Mouse (Mus musculus): Measurements from ENCODE around the gene Mief1. TPM values are rescaled to one million over a fixed set of nuclear protein-coding genes. Genes with fewer than 3 reads are reported as not detected.

The Mief1 gene
- polyA plus RNA-seq, 1 experiment from 2014 or later, result 47.3 TPM

GRCm38 (mm10) chr15:80255646-80256121 lies 21.9 kb downstream of the Mief1 start:
- Histone ChIP-seq H3K9me3 (ENCODE audit: control insufficient read depth, low read length) (no peaks in the 10 kb centered on the region), H3K36me3 (ENCODE audit: control insufficient read depth, insufficient read depth, low read length) (peaks cover 14% of the 10 kb centered on the region), H3K4me1 (ENCODE audit: control insufficient read depth, insufficient read depth, low read length) (peaks cover 15% of the 10 kb centered on the region), H3K27ac (ENCODE audit: low read depth, low read length) (peak overlapping the region; percentile 98), H3K4me3 (ENCODE audit: low read depth, low read length) (peak overlapping the region; percentile 100), H3K4me2 (ENCODE audit: low read depth) (peak overlapping the region; percentile 90), H3K9ac (ENCODE audit: low read length) (peak overlapping the region; percentile 100), H3K27me3 (ENCODE audit: control insufficient read depth, insufficient read depth, low read length) (no peaks in the 10 kb centered on the region)
- DNase-seq (ENCODE audit: low spot score), result peak; percentile 83
- WGBS, result under 1% methylated on average over 50 of the region's 51 CpGs
- peak; percentile 13; the same call in 1 of the 2 replicates for ATAC-seq (ENCODE audit: insufficient read depth, low FRiP score, low TSS enrichment)

DNA sequence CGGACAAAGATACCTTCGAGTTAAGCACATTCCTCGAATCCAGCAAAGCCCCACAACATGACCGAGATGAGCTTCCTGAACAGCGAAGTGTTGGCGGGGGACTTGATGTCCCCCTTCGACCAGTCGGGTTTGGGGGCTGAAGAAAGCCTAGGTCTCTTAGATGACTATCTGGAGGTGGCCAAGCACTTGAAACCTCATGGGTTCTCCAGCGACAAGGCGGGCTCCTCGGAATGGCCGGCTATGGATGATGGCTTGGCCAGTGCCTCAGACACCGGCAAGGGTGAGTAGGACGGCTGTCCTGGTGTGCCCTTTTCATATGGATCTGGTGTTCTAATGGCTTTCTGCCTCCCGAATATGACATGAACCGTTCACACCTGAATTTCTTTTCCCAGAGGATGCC lies 22.4 kb downstream of the Mief1 start:
- DNase-seq (ENCODE audit: low spot score), result no peak
- WGBS, result 13% methylated on average over 16 of the region's 16 CpGs

DNA sequence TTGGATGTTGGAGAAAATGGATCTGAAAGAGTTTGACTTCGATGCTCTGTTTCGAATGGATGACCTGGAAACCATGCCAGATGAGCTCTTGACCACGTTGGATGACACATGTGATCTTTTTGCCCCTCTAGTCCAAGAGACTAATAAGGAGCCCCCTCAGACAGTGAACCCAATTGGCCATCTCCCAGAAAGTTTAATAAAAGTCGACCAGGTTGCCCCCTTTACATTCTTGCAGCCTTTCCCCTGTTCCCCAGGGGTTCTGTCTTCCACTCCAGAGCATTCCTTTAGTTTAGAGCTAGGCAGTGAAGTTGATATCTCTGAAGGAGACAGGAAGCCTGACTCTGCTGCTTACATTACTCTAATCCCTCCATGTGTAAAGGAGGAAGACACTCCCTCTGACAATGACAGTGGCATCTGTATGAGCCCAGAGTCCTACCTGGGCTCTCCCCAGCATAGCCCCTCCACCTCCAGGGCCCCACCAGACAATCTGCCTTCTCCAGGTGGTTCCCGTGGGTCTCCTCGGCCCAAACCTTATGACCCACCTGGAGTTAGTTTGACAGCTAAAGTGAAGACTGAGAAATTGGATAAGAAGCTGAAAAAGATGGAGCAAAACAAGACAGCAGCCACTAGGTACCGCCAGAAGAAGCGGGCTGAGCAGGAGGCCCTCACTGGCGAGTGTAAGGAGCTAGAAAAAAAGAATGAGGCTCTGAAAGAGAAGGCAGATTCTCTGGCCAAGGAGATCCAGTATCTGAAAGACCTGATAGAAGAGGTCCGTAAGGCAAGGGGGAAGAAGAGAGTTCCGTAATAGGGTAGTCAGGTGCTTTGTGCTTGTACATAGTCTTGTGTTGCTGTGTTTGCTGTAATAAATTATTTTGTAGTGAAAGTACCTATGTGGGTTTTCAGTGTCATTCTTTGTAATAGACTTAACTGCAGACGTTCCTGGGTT lies 23.1 kb downstream of the Mief1 start:
- Histone ChIP-seq H3K9ac (ENCODE audit: low read length) (peak overlapping the region; percentile 100), H3K9me3 (ENCODE audit: control insufficient read depth, low read length) (no peaks in the 10 kb centered on the region), H3K4me1 (ENCODE audit: control insufficient read depth, insufficient read depth, low read length) (peaks cover 15% of the 10 kb centered on the region), H3K27ac (ENCODE audit: low read depth, low read length) (peak overlapping the region; percentile 98; the same call in 1 of the 2 replicates), H3K36me3 (ENCODE audit: control insufficient read depth, insufficient read depth, low read length) (peaks cover 11% of the 10 kb centered on the region), H3K4me3 (ENCODE audit: low read depth, low read length) (peak overlapping the region; percentile 100), H3K4me2 (ENCODE audit: low read depth) (peak overlapping the region; percentile 90), H3K27me3 (ENCODE audit: control insufficient read depth, insufficient read depth, low read length) (no peaks in the 10 kb centered on the region)
- no peak for ATAC-seq (ENCODE audit: insufficient read depth, low FRiP score, low TSS enrichment)
- DNase-seq (ENCODE audit: low spot score), result no peak
- 71% methylated on average over 12 of the region's 12 CpGs for WGBS

More for the DNA sequence above, 22.4 kb downstream of the Mief1 start:
- Histone ChIP-seq H3K27me3 (ENCODE audit: control insufficient read depth, insufficient read depth, low read length) (no peaks in the 10 kb centered on the region), H3K4me2 (ENCODE audit: low read depth) (peak overlapping the region; percentile 90), H3K4me3 (ENCODE audit: low read depth, low read length) (peak overlapping the region; percentile 100), H3K27ac (ENCODE audit: low read depth, low read length) (peak overlapping the region; percentile 98), H3K4me1 (ENCODE audit: control insufficient read depth, insufficient read depth, low read length) (peaks cover 15% of the 10 kb centered on the region), H3K36me3 (ENCODE audit: control insufficient read depth, insufficient read depth, low read length) (peaks cover 11% of the 10 kb centered on the region), H3K9me3 (ENCODE audit: control insufficient read depth, low read length) (no peaks in the 10 kb centered on the region), H3K9ac (ENCODE audit: low read length) (peak overlapping the region; percentile 100)
- ATAC-seq (ENCODE audit: insufficient read depth, low FRiP score, low TSS enrichment), result no peak

DNA sequence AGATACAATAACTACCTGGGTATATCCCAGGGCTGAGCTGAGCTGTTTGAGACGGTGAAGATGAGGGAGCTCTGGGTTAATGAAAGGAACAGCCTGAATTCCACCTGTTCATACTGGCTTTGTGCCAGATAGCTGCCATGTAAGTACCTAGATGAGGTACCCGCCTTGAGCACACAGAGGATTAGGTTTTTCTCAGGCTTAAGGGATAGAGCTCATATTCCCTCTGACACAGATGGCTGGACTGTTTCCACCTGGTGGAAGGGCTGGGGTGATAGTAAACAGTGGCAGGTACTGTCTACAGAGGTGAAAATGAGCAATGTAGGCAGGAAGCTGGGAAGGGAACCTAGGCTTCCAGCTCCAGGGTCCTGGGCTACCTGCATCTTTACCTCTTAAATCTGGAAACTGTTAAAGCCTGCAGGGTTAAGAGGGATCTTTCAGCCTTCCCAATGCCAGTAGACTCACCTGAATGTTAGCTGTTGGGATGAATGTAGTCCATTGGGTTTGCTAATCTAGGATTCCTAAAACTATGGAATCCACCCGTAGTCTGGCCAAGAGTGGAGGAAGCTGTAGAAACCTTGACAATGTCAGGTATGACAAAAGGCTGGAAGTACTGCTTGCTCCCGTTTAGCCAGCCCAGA lies 23.9 kb downstream of the Mief1 start:
- H3K9me3 ChIP-seq (ENCODE audit: control insufficient read depth, low read length), result no peaks in the 10 kb centered on the region
- no peaks in the 10 kb centered on the region for H3K27me3 ChIP-seq (ENCODE audit: control insufficient read depth, insufficient read depth, low read length)
- H3K4me3 ChIP-seq (ENCODE audit: low read depth, low read length), result 0 out of 2 replicates have a peak overlapping the region, but pooled peaks have one; percentile 100
- peaks cover 11% of the 10 kb centered on the region for H3K36me3 ChIP-seq (ENCODE audit: control insufficient read depth, insufficient read depth, low read length)
- no peak overlapping the region for H3K27ac ChIP-seq (ENCODE audit: low read depth, low read length)
- peaks cover 15% of the 10 kb centered on the region for H3K4me1 ChIP-seq (ENCODE audit: control insufficient read depth, insufficient read depth, low read length)
- H3K4me2 ChIP-seq (ENCODE audit: low read depth), result no peak overlapping the region
- ATAC-seq (ENCODE audit: insufficient read depth, low FRiP score, low TSS enrichment) (no peak), DNase-seq (ENCODE audit: low spot score) (no peak)
- 38% methylated on average over 4 of the region's 4 CpGs for WGBS
- no peak overlapping the region for H3K9ac ChIP-seq (ENCODE audit: low read length)

- DNase-seq (ENCODE audit: low spot score) (no peak), ATAC-seq (ENCODE audit: insufficient read depth, low FRiP score, low TSS enrichment) (no peak)
- WGBS, result 70% methylated on average over 11 of the region's 11 CpGs
- H3K4me1 ChIP-seq (ENCODE audit: control insufficient read depth, insufficient read depth, low read length), result peaks cover 15% of the 10 kb centered on the region
- no peak overlapping the region for H3K4me3 ChIP-seq (ENCODE audit: low read depth, low read length)
- no peak overlapping the region for H3K27ac ChIP-seq (ENCODE audit: low read depth, low read length)
- H3K36me3 ChIP-seq (ENCODE audit: control insufficient read depth, insufficient read depth, low read length), result peaks cover 11% of the 10 kb centered on the region
- H3K9me3 ChIP-seq (ENCODE audit: control insufficient read depth, low read length), result no peaks in the 10 kb centered on the region
- H3K9ac ChIP-seq (ENCODE audit: low read length), result no peak overlapping the region
- H3K27me3 ChIP-seq (ENCODE audit: control insufficient read depth, insufficient read depth, low read length), result no peaks in the 10 kb centered on the region
- no peak overlapping the region for H3K4me2 ChIP-seq (ENCODE audit: low read depth)
Observed at GRCm38 (mm10) chr15:80258240-80259170, 24.7 kb downstream of the Mief1 start.

DNA sequence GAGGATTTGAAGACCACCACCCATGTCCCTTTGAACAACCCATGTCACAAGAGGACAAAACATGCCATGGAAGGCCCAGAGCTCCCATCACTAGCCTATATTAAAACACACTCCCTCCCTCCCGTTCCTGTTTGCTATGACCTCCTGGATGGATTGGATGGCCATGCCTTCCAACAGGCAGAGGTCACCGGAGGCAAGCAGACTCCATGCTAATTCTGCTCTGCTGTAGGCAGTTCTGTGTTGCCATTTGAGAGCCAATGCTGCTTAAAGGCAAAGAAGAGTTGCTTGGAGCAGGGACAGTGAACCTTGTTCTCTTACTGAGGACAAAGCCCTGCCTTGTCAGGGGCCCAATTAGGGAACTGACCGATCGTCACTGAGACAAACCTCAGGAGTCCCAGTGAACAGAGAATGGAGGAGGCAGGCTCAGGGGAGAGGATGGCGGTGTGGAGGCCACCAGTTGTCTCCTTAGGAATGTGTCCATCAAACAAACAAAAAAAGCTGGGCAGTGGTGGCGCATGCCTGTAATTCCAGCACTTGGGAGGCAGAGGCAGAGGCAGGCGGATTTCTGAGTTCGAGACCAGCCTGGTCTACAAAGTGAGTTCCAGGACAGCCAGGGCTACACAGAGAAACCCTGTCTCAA lies 25.7 kb downstream of the Mief1 start:
- H3K36me3 ChIP-seq (ENCODE audit: control insufficient read depth, insufficient read depth, low read length), result peaks cover 11% of the 10 kb centered on the region
- 77% methylated on average over 8 of the region's 8 CpGs for WGBS
- no peak overlapping the region for H3K4me2 ChIP-seq (ENCODE audit: low read depth)
- no peak overlapping the region for H3K27ac ChIP-seq (ENCODE audit: low read depth, low read length)
- ATAC-seq (ENCODE audit: insufficient read depth, low FRiP score, low TSS enrichment) (no peak), DNase-seq (ENCODE audit: low spot score) (no peak)
- no peak overlapping the region for H3K4me3 ChIP-seq (ENCODE audit: low read depth, low read length)
- peaks cover 10% of the 10 kb centered on the region for H3K4me1 ChIP-seq (ENCODE audit: control insufficient read depth, insufficient read depth, low read length)
- no peaks in the 10 kb centered on the region for H3K27me3 ChIP-seq (ENCODE audit: control insufficient read depth, insufficient read depth, low read length)
- no peaks in the 10 kb centered on the region for H3K9me3 ChIP-seq (ENCODE audit: control insufficient read depth, low read length)
- no peak overlapping the region for H3K9ac ChIP-seq (ENCODE audit: low read length)

GRCm38 (mm10) chr15:80260677-80261076 lies 26.9 kb downstream of the Mief1 start:
- H3K27me3 ChIP-seq (ENCODE audit: control insufficient read depth, insufficient read depth, low read length), result no peaks in the 10 kb centered on the region
- no peaks in the 10 kb centered on the region for H3K9me3 ChIP-seq (ENCODE audit: control insufficient read depth, low read length)
- peaks cover 10% of the 10 kb centered on the region for H3K4me1 ChIP-seq (ENCODE audit: control insufficient read depth, insufficient read depth, low read length)
- H3K9ac ChIP-seq (ENCODE audit: low read length), result no peak overlapping the region
- H3K27ac ChIP-seq (ENCODE audit: low read depth, low read length), result no peak overlapping the region
- H3K4me2 ChIP-seq (ENCODE audit: low read depth), result no peak overlapping the region
- DNase-seq (ENCODE audit: low spot score), result peak; percentile 87
- WGBS, result 18% methylated on average over 3 of the region's 3 CpGs
- no peak for ATAC-seq (ENCODE audit: insufficient read depth, low FRiP score, low TSS enrichment)
- no peak overlapping the region for H3K4me3 ChIP-seq (ENCODE audit: low read depth, low read length)
- H3K36me3 ChIP-seq (ENCODE audit: control insufficient read depth, insufficient read depth, low read length), result peaks cover 11% of the 10 kb centered on the region

DNA sequence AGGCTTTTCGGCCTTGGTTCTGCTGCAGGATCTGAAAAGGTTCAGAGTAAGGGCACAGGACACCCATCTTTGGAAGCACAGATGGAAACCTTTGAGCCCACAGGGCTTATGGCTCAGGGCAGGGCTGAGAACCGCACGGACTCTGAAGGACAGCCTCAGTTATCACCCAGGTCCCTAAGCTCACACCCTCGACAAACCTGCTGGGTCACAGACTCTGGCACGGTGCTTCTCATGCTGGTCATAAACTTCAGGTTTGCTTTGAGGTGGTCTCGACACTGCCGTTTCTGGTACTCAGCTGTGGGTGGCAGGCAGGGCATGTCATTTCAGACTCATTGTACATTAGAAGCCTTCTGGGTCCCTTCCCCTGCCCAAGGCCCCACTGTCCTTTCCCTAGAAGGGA lies 27.3 kb downstream of the Mief1 start:
- 84% methylated on average over 7 of the region's 7 CpGs for WGBS
- no peak overlapping the region for H3K9ac ChIP-seq (ENCODE audit: low read length)
- no peaks in the 10 kb centered on the region for H3K27me3 ChIP-seq (ENCODE audit: control insufficient read depth, insufficient read depth, low read length)
- peaks cover 10% of the 10 kb centered on the region for H3K4me1 ChIP-seq (ENCODE audit: control insufficient read depth, insufficient read depth, low read length)
- no peak for DNase-seq (ENCODE audit: low spot score)
- no peaks in the 10 kb centered on the region for H3K9me3 ChIP-seq (ENCODE audit: control insufficient read depth, low read length)
- ATAC-seq (ENCODE audit: insufficient read depth, low FRiP score, low TSS enrichment), result no peak
- no peak overlapping the region for H3K4me2 ChIP-seq (ENCODE audit: low read depth)
- no peak overlapping the region for H3K4me3 ChIP-seq (ENCODE audit: low read depth, low read length)
- H3K36me3 ChIP-seq (ENCODE audit: control insufficient read depth, insufficient read depth, low read length), result peaks cover 11% of the 10 kb centered on the region
- H3K27ac ChIP-seq (ENCODE audit: low read depth, low read length), result no peak overlapping the region

Data from neural tube, embryonic 11.5 days (tissue).